Mouse (Mus musculus) embryo, embryonic 9.5 days (tissue): Measurements from ENCODE around the gene Pygl.
"Not testable (repeated sequence)": the region's sequence is repeated elsewhere in the genome, so short reads cannot be mapped to it uniquely, and the experiment has no call there.

ENCODE experiments used
- DNase-seq: peaks from one replicate; pipeline ENCODE4 v3.0.0-alpha.2; 2017; ENCODE audit errors: extremely low spot score

Gene Pygl

GRCm38 (mm10) chr12:70227121-70227932, 4.0 kb downstream of the Pygl start:
- peak; percentile 77 for DNase-seq

DNA sequence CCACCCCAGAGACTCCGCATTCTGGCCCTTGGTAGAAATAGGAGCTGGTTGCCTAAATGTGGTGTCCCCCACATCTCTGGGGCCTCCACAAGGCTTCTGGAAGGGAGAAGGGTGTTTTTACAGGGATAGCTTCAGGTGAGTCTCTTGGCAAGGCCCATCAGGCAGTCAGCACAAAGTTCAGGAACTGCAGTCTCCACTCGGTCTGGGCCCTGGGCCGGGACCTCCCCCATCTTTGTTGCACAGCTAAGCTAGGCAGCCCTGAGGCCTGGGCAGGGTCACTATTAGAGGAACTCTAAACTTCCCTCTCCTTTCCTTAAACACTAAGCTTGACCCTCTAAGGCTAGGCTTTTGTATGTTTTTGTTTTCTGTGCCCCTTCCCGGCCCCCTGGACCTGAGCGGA, 4.6 kb downstream of the Pygl start:
- DNase-seq, result no peak

GRCm38 (mm10) chr12:70223331-70223730, 8.0 kb downstream of the Pygl start:
- DNase-seq, result no peak

GRCm38 (mm10) chr12:70221425-70221824, 9.9 kb downstream of the Pygl start:
- no peak for DNase-seq

DNA sequence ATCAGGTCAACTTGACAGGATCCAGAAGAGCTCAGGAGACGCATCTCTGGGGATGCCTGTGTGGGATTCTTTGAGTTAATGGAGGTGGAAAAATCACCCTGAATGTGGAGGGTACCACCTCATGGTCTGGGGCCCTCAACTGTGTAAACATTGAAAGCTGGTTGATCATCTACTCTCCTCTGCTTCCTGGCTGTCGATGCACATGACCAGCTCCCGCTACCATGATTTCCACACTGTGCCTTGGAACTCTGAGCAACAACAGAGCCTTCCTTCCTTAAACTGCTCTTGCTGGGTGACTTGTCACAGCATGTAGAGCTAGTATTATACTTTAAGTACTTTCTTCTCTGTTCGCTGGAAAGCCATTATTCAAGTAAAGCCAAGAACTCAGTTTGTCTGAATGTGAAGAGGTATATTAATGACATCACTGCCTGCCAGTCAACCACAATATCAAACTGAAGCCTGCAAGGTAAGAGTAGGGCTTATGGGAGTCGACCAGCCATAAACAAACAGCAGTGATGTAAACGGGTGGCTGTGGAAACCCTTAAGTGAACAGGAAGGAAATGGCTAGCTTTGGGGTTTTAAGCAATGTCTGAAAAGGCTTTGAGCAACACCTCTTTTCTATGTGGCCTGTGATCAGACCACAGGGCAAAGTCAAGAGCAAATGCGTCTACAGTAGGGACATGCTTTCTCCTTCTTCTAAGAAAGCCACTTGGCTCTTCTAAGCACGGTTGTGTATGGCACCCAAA, 12.3 kb downstream of the Pygl start:
- DNase-seq, result no peak

DNA sequence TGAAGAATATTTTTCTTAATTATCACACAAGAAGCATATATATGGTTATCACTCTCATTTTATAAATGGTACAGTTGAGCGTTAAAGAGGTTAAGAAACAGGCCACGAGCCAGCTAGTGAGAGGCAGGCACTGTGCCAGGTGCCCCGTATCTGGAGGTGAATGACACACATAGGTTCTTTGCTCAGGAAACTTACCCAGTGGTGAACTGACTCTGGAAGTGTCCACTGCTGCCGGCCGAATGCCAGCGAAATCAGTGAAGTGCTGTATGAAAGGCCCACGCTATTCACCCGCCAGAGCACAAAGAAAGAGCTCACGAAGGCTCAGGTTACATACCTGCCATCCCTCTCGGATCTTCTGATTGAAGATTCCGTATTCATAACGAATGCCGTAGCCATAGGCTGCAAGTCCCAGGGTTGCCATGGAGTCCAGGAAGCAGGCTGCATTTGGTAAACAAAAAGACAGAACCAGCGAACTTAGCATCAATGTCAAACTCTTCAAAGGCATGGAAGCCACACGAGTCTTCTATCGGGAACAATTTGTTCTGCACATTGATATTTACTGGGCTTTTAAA, 15.0 kb downstream of the Pygl start:
- DNase-seq, result no peak

- no peak for DNase-seq
Measured at GRCm38 (mm10) chr12:70214281-70214680, 17.0 kb downstream of the Pygl start.

DNA sequence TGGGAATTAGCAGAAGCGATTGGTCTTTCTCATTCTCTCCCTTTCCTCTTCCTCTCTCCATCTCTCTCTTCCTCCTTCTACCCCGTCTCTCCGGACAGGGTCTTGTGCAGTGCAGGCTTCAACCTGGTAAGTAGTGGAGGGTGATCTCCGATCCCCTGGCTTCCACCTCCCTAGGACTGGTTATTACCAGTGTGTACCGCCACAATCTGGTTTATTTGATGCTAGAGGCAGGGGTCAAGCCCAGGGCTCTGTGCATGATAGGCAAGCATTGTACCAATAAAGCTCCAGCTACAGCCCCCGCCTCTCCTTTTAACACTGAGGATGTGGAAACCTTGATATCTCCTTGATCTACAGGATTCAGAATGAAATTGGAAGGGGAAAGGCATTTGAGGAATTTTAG, 17.7 kb downstream of the Pygl start:
- no peak for DNase-seq

DNA sequence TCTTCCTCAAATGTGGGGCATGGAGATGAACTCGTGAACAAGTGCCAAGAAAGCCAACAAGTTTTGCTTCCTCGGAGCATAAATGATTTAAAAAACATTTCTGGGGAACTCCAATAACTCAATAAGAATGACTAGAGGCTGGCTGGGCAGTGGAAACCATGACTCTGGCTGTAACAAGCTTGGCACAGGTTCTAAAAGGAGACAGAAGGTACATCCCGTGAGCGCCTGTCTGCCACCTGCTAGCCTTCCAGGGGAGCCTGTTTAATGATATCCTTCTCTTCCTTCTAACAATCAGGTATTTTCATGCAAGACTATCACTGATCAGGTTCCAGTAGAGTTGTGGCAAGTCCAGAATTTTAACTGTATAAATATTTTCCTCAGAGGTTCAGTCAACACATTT, 18.8 kb downstream of the Pygl start:
- DNase-seq, result no peak

DNA sequence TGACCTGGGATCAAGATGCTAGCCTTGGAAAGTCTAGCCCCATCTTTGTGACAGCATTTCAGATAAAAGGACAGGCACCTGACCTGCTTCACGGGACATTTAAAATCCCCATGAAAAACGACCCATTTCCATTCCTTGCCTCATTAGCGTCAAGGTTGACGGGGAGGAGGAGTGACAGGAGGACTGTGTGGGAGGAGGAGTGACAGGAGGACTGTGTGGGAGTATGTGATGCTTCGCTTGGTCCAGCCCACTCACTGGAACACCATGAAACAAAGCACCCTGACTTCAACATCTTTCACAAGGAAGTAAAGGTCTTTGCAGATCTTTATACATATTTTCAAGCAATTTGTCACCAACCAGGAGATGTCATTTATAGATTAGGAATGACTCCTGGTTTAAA, 23.1 kb downstream of the Pygl start:
- no peak for DNase-seq

DNA sequence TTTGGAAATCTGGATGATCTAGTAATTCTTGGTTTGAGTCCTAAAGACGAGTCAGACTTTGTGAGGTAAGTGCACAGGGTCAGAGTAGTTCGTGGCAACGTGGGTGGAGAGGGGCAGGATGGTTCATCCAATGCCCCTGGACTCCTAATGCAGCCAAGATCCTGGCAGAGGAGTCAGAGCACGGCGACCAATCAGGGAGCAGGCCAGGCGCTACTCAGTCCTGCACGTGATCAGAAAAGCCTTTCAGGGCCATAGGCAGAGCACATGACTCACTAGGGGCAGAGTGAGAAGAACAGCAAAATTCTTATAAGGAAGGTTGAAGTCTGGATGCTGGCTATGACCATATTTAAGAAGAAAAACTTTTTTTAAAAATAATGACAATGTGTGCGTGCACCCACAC, 26.9 kb downstream of the Pygl start:
- DNase-seq, result no peak

DNA sequence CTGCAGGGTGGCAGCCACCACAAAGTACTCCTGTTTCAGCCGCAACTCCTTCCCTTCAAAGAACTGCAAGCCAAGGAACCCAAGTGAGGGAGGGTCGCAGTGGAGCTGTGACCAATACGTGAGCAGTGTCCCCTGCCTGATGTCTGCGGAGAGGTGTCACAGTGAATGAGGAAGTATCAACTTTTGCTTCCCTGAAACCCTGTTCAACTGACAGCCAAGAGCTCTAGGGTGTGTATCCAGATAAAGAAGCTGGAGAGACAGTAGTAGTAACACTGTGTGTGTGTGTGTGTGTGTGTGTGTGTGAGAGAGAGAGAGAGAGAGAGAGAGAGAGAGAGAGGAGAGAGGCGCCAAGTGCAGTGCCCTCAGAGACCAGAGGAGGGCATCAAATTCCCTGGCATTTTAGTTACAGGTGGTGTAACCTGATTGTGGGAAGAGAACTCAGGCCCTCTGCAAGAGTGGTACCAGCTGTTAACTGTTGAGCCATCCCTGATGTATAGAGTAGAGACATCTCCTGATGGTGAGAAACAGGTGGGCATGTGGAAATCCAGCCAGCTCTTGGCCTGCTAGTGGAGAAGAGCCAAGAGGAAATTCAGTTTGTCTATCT, 29.3 kb downstream of the Pygl start:
- DNase-seq, result no peak

DNA sequence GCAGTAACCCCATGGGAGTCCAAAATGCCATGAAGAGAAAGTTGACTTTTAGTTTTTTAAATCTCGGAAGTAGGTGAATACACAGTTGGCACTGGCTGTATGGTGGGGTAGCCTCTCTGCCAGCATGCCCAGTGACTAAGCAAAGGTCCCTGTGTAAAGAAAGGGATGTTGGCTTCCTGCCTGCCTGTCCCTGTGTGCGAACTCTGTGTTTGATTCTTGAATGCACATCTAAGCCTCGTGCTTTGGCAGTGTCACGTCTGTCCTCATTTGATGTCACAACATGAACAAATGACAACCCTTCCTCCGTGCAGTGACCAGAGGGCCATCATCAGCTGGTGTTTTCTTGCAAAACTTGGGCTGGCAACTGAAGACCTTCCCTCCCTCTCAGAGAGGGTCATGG, 34.9 kb downstream of the Pygl start:
- DNase-seq, result no peak

- no peak for DNase-seq
Measured at GRCm38 (mm10) chr12:70195426-70195825, 35.9 kb downstream of the Pygl start.

DNA sequence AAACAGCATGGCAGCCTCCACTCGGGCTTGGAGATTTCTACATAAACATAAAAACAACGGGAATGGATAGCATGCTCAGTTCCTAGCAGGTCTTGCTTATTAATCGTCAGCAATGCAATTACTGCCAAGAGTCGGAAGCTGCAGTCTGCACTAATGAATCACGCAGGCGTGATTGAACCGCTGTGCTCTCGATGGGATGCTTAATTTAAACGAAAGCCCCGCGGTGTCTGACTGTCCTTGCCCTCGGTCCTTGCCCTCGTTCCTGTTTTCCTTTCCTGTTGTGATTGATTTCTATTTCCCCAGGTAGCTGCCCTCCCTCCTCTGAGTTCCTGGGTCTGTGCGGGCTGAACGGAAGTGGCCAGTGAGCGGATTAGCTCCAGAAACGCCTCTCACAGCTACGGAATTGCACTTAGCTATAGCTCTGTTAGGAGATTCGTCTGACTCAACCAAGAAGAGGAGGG, 39.0 kb downstream of the Pygl start:
- no peak for DNase-seq

DNA sequence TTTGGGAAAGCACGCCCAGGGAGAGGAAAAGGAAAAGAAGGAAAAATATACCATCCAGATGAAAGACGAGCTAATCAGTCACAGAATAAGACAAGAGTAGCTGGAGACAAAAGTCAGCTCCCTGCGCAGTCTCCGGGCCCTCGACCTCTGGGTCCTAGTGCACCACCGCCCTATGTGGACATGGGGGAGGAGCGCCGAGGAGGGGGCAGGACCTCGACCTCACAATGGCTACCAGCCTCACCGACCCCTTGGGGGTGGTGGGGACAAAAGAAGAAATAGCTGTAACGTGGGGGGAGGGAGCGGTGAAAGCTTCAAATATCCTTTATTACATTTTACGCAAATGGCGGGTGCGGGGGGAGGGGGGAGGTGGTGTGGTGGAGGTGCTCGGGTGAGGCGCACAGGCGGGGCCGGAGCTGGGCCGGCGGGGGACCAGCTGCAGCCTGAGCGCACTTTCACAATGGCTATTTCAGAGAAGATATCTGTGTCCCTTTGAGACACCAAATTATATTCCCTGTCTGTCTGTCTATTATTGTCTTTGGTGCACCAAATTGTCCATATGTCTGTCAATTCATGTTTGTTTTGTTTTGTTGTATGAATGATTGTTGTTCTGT, 47.0 kb downstream of the Pygl start:
- DNase-seq, result no peak

- not testable (repeated sequence) for DNase-seq
Measured at GRCm38 (mm10) chr12:70183507-70183906, 47.8 kb downstream of the Pygl start.

DNA sequence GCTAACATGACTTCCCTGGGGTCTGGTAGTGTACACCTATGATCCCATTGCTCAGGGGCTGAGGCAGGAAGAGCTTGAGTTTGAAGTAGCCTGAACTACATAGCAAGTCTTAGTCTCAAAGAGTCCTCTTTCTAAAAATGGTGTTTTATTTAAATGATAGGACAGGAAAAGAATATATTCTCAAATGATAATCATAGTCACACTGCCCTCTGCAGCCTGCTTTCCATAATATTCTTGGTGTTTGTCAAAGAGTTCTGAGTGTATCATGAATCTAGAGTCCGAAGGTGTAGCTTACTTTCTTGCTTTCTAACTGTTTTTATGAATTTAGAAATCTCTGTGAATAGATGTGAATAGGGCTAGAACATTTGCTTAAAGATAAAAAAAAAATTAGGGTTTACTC, 61.3 kb downstream of the Pygl start:
- DNase-seq, result no peak

DNA sequence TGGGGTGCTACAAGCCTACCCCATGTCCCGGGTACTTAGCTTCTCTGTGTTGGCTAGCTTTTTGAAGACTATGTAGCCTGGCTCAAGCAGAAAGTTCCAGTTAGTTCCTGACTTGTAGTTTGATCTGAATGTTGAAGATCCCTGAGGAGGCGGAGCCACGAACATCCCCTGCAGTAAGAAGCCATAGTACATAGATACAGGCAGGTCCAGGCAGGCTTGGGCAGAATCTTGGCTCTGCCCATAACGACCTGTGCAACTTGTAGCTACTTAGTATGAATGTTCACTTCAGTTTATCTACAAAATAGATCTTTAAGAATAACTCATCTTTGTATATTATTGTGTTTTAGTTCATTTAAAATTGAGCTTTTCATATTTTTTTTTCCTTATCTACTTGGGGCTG, 63.3 kb downstream of the Pygl start:
- no peak for DNase-seq

- no peak for DNase-seq
Measured at GRCm38 (mm10) chr12:70164741-70165140, 66.5 kb downstream of the Pygl start.

DNA sequence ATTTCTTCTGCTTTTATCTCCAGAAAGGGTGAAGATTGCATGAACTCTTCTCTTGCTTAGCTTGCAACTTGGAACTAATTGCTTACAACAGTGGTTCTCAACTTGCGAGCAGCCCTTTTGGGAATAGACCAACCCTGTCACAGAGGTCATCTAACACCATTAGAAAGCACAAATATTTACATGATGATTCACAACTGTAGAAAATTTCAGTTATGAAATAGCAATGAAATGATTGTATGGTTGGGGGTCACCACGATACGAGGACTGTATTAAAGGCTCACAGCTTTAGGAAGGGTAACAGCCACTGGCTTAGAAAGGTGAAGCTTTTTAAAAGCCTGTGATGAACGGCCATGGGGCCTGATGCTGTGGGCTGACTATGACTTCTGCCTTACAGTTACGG, 70.2 kb downstream of the Pygl start:
- DNase-seq, result no peak
